Mouse (Mus musculus): ENCODE data around the gene Cryga.

- TF ChIP-seq POLR2A (IDR thresholded peaks at IDR 0.05; ENCODE audit: borderline replicate concordance, control insufficient read depth, low read depth, low read length), result no peak
- TF ChIP-seq CTCF (IDR thresholded peaks at IDR 0.05; ENCODE audit: control insufficient read depth, insufficient read depth, low read length), result no peak
Measured at GRCm38 (mm10) chr1:65051696-65052095, 51.5 kb downstream of the Cryga start.
